Mouse (Mus musculus) lung, adult 18-20 months (tissue): Measurements from ENCODE around the gene C530008M17Rik.

Experiments
- DNase-seq, 2 experiments: peaks; one replicate each; pipeline ENCODE4 v3.0.0; 2022; ENCODE audit warnings: mixed read lengths in 2 of 2

Gene C530008M17Rik

DNA sequence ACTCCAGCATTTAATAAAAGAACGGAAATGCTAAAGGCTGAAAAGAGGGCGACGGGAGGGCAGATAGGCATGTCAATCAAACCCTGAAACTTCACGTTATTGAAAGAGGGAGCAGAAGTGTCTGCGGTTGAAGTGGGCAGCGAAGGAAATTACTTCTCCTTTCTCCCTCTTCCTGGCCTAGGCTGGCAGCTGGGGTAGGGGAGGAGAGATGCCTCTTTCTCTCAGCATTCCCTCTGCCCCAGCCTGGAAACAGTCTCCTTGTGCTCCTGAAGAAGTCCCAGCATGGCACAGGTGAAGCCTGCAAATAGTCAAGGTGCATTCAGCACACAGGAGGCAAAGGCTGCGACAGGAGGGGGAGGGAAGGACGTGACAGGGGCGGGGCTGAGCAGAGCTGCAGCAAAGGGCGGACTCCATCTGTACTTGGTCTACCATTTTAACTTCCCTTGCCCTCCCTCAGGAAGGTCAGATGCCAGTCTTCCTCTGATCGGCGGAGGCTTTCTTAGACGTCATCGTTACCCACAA, 122.8 kb downstream of the C530008M17Rik start:
- peak; percentile 8 to 11 for DNase-seq

DNA sequence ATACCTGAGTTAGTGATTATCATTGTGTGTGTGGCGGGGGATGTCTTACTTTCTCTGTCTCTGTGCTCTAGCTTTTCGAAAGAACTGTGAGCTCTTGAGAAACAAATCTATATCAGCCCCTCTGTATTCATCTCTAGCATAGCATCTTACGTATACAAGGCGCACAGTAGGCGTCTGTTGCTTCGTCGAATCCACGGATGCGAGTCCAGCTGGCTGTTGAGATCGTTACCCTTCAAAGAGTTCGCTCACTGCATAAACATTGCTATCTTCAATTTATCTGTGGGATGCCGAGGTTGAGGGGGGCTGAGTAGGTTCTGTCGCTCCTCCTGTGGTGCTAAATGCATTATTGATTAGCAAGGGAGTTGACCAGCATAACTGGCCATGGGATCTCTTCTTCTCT, 125.6 kb downstream of the C530008M17Rik start:
- DNase-seq = no peak

DNA sequence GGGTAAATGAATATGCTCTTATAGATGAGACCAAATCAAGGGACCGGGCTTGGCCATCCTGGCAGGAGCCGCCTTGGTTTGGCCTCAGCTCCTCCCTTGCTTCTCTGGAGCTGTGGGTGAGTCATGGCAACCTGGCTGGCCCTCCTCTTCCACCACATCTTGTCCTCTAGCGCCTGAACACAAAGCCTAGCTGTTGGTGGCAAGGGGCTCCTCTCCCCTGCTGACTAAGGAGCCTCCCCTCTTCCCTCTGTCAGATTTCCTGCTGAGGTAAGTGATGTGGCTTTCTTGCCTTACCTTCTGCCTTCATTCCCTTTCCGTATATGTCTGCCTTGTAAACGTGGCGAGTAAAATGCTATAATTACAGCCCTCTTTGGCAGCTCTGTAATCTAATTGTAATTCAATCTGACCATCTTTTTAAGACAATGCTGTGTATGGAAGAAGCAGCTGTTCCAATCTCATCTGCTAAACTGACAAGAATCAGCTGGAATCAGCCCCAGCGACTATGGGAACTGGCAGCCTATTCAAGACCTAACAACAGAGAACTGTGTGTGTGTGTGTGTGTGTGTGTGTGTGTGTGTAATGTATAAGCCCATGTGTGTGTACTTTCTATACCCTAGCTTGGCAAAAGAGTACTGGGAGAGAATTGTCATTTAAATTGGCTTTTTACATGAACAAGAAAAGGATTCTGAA, 126.2 kb downstream of the C530008M17Rik start:
- DNase-seq = no peak

- no peak for DNase-seq
Measured at GRCm38 (mm10) chr5:76783104-76783441, 126.8 kb downstream of the C530008M17Rik start.

- no peak for DNase-seq
Measured at GRCm38 (mm10) chr5:76784151-76784723, 127.9 kb downstream of the C530008M17Rik start.

DNA sequence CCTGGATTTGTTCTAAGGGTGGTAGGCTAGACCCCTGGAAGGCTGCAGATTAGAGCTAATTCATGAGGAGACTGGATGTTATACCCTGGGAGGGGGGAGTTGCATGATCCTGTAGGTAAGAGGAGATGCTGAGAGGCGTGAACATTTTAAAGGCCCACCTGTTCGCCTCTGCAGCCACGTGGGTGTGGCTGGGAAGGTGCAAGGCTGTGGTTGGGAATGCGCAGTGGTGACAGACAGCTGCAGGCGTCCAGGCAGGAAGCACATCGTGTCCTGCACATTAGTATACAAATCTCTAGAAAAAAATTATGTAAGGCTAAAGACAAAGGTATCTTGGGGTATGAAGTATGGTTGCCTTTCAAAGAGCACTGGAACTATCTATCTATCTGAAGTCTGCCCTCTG, 128.7 kb downstream of the C530008M17Rik start:
- DNase-seq = no peak

GRCm38 (mm10) chr5:76789881-76790280, 133.6 kb downstream of the C530008M17Rik start:
- no peak for DNase-seq

GRCm38 (mm10) chr5:76791280-76791679, 135.0 kb downstream of the C530008M17Rik start:
- DNase-seq = no peak

GRCm38 (mm10) chr5:76792720-76793119, 136.4 kb downstream of the C530008M17Rik start:
- no peak for DNase-seq

GRCm38 (mm10) chr5:76798043-76798442, 141.7 kb downstream of the C530008M17Rik start:
- DNase-seq = no peak

GRCm38 (mm10) chr5:76799471-76799870, 143.2 kb downstream of the C530008M17Rik start:
- DNase-seq = peak in 1 of 2 experiments; percentile 8

GRCm38 (mm10) chr5:76809031-76809430, 152.7 kb downstream of the C530008M17Rik start:
- no peak for DNase-seq

- DNase-seq = no peak
Measured at GRCm38 (mm10) chr5:76815035-76815434, 158.7 kb downstream of the C530008M17Rik start.

GRCm38 (mm10) chr5:76815786-76816455, 159.6 kb downstream of the C530008M17Rik start:
- peak; percentile 11 to 23 for DNase-seq

DNA sequence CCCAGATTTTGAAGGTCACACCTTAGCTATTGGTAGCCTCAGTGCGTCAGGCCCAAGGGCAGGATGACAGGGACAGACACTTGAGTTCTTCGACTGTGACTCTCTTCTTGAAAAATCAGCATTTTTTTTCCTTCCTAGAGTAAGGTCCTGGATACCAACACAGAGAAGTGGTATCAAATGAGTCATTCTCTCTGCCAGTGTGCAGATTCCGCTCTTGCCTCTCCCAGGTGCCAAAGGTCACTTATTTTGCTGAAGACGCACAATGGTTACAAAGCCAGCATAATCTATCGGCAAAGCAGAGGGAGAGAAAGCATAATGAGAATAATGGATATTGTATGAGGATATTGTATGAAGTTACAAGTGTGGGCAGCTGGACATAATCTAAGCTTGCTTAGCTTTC, 160.4 kb downstream of the C530008M17Rik start:
- DNase-seq = no peak

DNA sequence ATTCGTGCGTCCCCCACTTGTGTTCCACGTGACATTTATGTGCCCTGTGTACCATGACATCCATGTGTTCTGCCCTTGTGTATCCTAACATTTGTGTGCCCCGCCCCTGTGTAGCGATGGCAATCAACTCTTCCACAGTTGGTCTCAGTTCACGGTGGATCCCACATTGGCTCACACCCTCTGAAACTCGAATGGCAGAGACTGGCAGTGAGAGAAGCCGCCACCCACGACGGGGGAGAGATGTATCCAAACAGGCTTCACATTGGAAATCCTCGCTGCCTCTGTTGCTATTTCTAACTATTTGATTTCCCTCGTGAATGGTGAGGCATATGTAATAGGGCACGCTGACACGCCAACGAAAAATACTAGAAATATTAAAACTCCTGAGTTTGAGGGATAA, 161.4 kb downstream of the C530008M17Rik start:
- DNase-seq = no peak

DNA sequence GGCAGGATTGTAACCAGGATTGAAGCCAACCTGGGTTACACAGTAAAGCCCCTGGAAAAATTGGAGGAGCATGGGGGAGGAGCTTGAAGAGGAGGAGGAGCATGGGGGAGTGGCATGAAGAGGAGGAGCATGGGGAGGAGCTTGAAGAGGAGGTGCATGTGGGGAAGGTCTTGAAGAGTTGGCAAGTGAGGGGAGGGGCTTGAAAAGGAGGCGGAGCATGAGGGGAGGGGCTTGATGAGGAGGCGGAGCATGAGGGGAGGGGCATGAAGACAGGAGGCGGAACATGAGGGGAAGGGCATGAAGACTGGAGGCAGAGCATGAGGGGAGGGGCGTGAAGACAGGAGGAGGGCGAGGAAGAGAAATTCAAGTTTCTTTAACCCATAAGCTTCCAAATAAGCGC, 162.5 kb downstream of the C530008M17Rik start:
- DNase-seq = no peak

- no peak for DNase-seq
Measured at GRCm38 (mm10) chr5:76822097-76822496, 165.8 kb downstream of the C530008M17Rik start.

GRCm38 (mm10) chr5:76828527-76829240, 172.4 kb downstream of the C530008M17Rik start:
- no peak for DNase-seq

- DNase-seq = no peak
Measured at GRCm38 (mm10) chr5:76832529-76833210, 176.4 kb downstream of the C530008M17Rik start.

- no peak for DNase-seq
Measured at GRCm38 (mm10) chr5:76837018-76837417, 180.7 kb downstream of the C530008M17Rik start.

DNA sequence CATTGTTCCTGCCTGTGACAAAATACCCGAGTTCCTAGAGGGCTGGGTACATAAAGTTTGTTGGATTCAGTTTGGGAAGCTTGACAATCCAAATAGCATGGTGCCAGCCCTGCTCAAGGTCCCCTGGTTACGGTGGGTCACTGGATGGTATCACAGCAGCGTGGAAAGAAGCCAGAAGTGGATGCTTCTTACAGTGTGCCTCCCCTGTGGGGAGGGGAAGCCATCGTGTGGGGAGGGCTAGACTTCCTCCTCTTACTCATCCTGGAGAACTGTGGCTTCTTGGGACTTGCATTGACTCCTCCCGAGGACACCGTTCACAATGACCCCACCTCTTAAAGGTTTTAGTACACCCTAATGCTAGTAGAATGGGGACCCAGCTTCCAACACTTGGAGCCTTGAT, 183.5 kb downstream of the C530008M17Rik start:
- DNase-seq = no peak

- no peak for DNase-seq
Measured at GRCm38 (mm10) chr5:76841859-76842258, 185.5 kb downstream of the C530008M17Rik start.
